ENCODE assay signal across 29 mouse cellular contexts in the genomic region with DNA sequence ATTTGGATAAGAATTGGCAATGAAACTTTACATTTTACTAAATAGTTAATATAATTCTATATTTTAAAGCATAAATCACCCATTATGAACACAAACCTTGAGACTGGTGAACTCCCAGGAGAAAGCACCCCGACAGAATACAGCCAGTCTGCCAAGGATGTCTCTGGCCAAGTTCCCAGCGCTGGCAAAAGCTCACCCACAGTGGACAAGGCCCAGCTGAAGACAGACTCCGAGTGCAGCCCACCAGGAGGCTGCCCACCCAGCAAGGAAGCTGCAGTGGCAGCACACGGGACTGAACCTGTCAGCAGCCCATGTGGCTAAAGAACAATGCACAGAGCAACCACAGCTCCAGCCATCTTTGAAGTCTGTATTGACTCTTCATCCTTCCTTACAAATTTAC. TPM values are rescaled to one million over a fixed set of nuclear protein-coding genes. Genes with fewer than 3 reads are reported as not detected.
DNase-seq lines count a peak whose midpoint lies in the region; ATAC-seq and TF ChIP-seq lines count a peak whose summit lies in the region.
"Had no signal": no experiment of that assay in that cellular context is flagged by ENCODE, and none has a peak within 500 bp of the region (broad histone marks: within the 10 kb centered on the region; RNA-seq: fewer than 3 reads in every experiment).

No protein-coding gene starts in this region.

- H3K4me3 ChIP-seq in forebrain, embryonic 15.5 days, result no peak overlapping the region
- no peak overlapping the region for H3K4me3 ChIP-seq in forebrain, embryonic 14.5 days (ENCODE audit: low read depth, low read length)
- H3K4me3 ChIP-seq in hindbrain, postnatal 0 days (ENCODE audit: low read length), result no peak overlapping the region
- no peak overlapping the region for H3K4me3 ChIP-seq in hindbrain, embryonic 12.5 days
- H3K4me3 ChIP-seq: embryonic facial prominence, embryonic 13.5 days; gastrocnemius, adult 2 months; heart, embryonic 13.5 days; limb, embryonic 13.5 days; lung, embryonic 15.5 days; midbrain, embryonic 10.5 days; myocyte; neural tube, embryonic 12.5 days; stomach, embryonic 15.5 days had no signal

- H3K4me1 ChIP-seq in forebrain, embryonic 15.5 days, result no peaks in the 10 kb centered on the region
- no peaks in the 10 kb centered on the region for H3K4me1 ChIP-seq in forebrain, embryonic 14.5 days (ENCODE audit: control insufficient read depth, insufficient read depth, low read length)
- H3K4me1 ChIP-seq in hindbrain, postnatal 0 days (ENCODE audit: insufficient read depth, low read length), result no peaks in the 10 kb centered on the region
- no peaks in the 10 kb centered on the region for H3K4me1 ChIP-seq in hindbrain, embryonic 12.5 days
- H3K4me1 ChIP-seq: embryonic facial prominence, embryonic 13.5 days; heart, embryonic 13.5 days; limb, embryonic 13.5 days; lung, embryonic 15.5 days; midbrain, embryonic 10.5 days; neural tube, embryonic 12.5 days; stomach, embryonic 15.5 days had no signal

- no peaks in the 10 kb centered on the region for H3K9me3 ChIP-seq in forebrain, embryonic 15.5 days
- no peaks in the 10 kb centered on the region for H3K9me3 ChIP-seq in forebrain, embryonic 14.5 days (replicated peaks; ENCODE audit: control insufficient read depth, low read length)
- no peaks in the 10 kb centered on the region for H3K9me3 ChIP-seq in hindbrain, postnatal 0 days (ENCODE audit: low read length)
- H3K9me3 ChIP-seq in hindbrain, embryonic 12.5 days (replicated peaks), result no peaks in the 10 kb centered on the region
- H3K9me3 ChIP-seq: embryonic facial prominence, embryonic 13.5 days; heart, embryonic 13.5 days; limb, embryonic 13.5 days; lung, embryonic 15.5 days; midbrain, embryonic 10.5 days; neural tube, embryonic 12.5 days; stomach, embryonic 15.5 days had no signal

- TF ChIP-seq CTCF in hindbrain, postnatal 0 days (IDR thresholded peaks at IDR 0.05; ENCODE audit: low read depth), result no peak

- no peak overlapping the region for H3K4me2 ChIP-seq in forebrain, embryonic 15.5 days (replicated peaks)
- H3K4me2 ChIP-seq in forebrain, embryonic 14.5 days (ENCODE audit: low read length), result no peak overlapping the region
- no peak overlapping the region for H3K4me2 ChIP-seq in hindbrain, postnatal 0 days (ENCODE audit: low read depth, low read length)
- no peak overlapping the region for H3K4me2 ChIP-seq in hindbrain, embryonic 12.5 days (replicated peaks)
- H3K4me2 ChIP-seq: embryonic facial prominence, embryonic 13.5 days; heart, embryonic 13.5 days; limb, embryonic 13.5 days; liver, embryonic 11.5 days; lung, embryonic 15.5 days; neural tube, embryonic 12.5 days; stomach, embryonic 15.5 days had no signal

- H3K27ac ChIP-seq in forebrain, embryonic 15.5 days (replicated peaks), result no peak overlapping the region
- no peak overlapping the region for H3K27ac ChIP-seq in forebrain, embryonic 14.5 days (ENCODE audit: low read depth, low read length)
- H3K27ac ChIP-seq in hindbrain, postnatal 0 days, result no peak overlapping the region
- no peak overlapping the region for H3K27ac ChIP-seq in hindbrain, embryonic 12.5 days
- H3K27ac ChIP-seq: embryonic facial prominence, embryonic 13.5 days; gastrocnemius, adult 2 months; heart, embryonic 13.5 days; limb, embryonic 13.5 days; lung, embryonic 15.5 days; midbrain, embryonic 10.5 days; neural tube, embryonic 12.5 days; stomach, embryonic 15.5 days had no signal

- no peaks in the 10 kb centered on the region for H3K27me3 ChIP-seq in forebrain, embryonic 15.5 days
- no peaks in the 10 kb centered on the region for H3K27me3 ChIP-seq in forebrain, embryonic 14.5 days (replicated peaks; ENCODE audit: control insufficient read depth, insufficient read depth, low read length)
- H3K27me3 ChIP-seq in hindbrain, postnatal 0 days (ENCODE audit: insufficient read depth, low read length), result no peaks in the 10 kb centered on the region
- no peaks in the 10 kb centered on the region for H3K27me3 ChIP-seq in hindbrain, embryonic 12.5 days
- H3K27me3 ChIP-seq: CH12.LX; embryonic facial prominence, embryonic 13.5 days; heart, embryonic 13.5 days; limb, embryonic 13.5 days; lung, embryonic 15.5 days; neural tube, embryonic 12.5 days; stomach, embryonic 15.5 days had no signal

- peaks cover 85% of the 10 kb centered on the region for H3K36me3 ChIP-seq in forebrain, embryonic 15.5 days
- H3K36me3 ChIP-seq in forebrain, embryonic 14.5 days (ENCODE audit: control insufficient read depth, insufficient read depth, low read length), result peaks cover 87% of the 10 kb centered on the region
- H3K36me3 ChIP-seq in hindbrain, postnatal 0 days (ENCODE audit: insufficient read depth, low read length), result peaks cover 32% of the 10 kb centered on the region
- peaks cover 85% of the 10 kb centered on the region for H3K36me3 ChIP-seq in hindbrain, embryonic 12.5 days

- no peak overlapping the region for H3K9ac ChIP-seq in forebrain, embryonic 15.5 days (replicated peaks)
- H3K9ac ChIP-seq in forebrain, embryonic 14.5 days (ENCODE audit: low read length), result no peak overlapping the region
- no peak overlapping the region for H3K9ac ChIP-seq in hindbrain, postnatal 0 days (replicated peaks; ENCODE audit: low read length)
- H3K9ac ChIP-seq in hindbrain, embryonic 12.5 days, result no peak overlapping the region
- H3K9ac ChIP-seq: embryonic facial prominence, embryonic 13.5 days; heart, embryonic 13.5 days; limb, embryonic 13.5 days; lung, embryonic 15.5 days; neural tube, embryonic 12.5 days; stomach, embryonic 15.5 days had no signal

- DNase-seq in adrenal gland, adult 2 months, result peak; percentile 11
- DNase-seq in adrenal gland, adult 18-20 months (ENCODE audit: low spot score in 2 of 2), result no peak
- DNase-seq in forebrain, embryonic 14.5 days (ENCODE audit: low spot score), result no peak
- peak; percentile 43 for DNase-seq in hindbrain, postnatal 0 days (ENCODE audit: low spot score)
- DNase-seq in right cerebral cortex, postnatal 4 days, result peak; percentile 30
- no peak for DNase-seq in right cerebral cortex, adult 18-20 months
- DNase-seq: gastrocnemius, adult 2 months; gastrocnemius, postnatal 36 days; heart, postnatal 10 days; kidney, adult 8-10 months; kidney, postnatal 10 days; layer of hippocampus, adult 9-11 months; right cerebral cortex, postnatal 14 days; thymus, adult 18-20 months; thymus, postnatal 25 days had no signal

- 0 out of 2 replicates have a peak, but pooled peaks have one; percentile 32 for ATAC-seq in forebrain, embryonic 15.5 days (replicated peaks)
- no peak for ATAC-seq in forebrain, embryonic 14.5 days
- ATAC-seq in hindbrain, postnatal 0 days, result peak; percentile 55; the same call in 1 of the 2 replicates
- no peak for ATAC-seq in hindbrain, embryonic 12.5 days (ENCODE audit: low FRiP score)
- ATAC-seq: intestine, embryonic 16.5 days; midbrain, embryonic 16.5 days had no signal

- 60% methylated on average over 4 of the region's 4 CpGs for WGBS in forebrain, embryonic 15.5 days
- WGBS in forebrain, embryonic 14.5 days, result 73% methylated on average over 4 of the region's 4 CpGs
- 43% methylated on average over 4 of the region's 4 CpGs for WGBS in hindbrain, postnatal 0 days
- 72% methylated on average over 4 of the region's 4 CpGs for WGBS in hindbrain, embryonic 12.5 days

RNA-seq across cellular contexts. Expression of gene Clcc1, which starts 22.9 kb away (rescaled TPM):
- total RNA-seq in adrenal gland, adult 2 months (2021), result 10 to 100 TPM; 27.7 to 41.0 TPM
- 10.4 and 13.9 TPM in 2 replicates for polyA plus RNA-seq in adrenal gland, adult 2 months (2012; rRNA removed)
- total RNA-seq in adrenal gland, adult 18-20 months (2021), result 10 to 100 TPM; 27.6 to 37.6 TPM
- polyA plus RNA-seq in forebrain, embryonic 15.5 days (2015; fragmentation: Nextera tagmentation; extraction: Ambion mirVana), result 49.6 and 56.9 TPM in 2 replicates
- polyA plus RNA-seq in forebrain, embryonic 14.5 days (2014; fragmentation: Nextera tagmentation; extraction: Ambion mirVana), result 51.4 and 56.6 TPM in 2 replicates
- 23.9 and 52.3 TPM in 2 replicates for total RNA-seq in hindbrain, postnatal 0 days (2014; rRNA removed)
- polyA plus RNA-seq in hindbrain, postnatal 0 days (2015; fragmentation: Nextera tagmentation; extraction: Ambion mirVana), result 58.2 and 62.2 TPM in 2 replicates
- 59.2 and 62.8 TPM in 2 replicates for polyA plus RNA-seq in hindbrain, embryonic 12.5 days (2016; fragmentation: Nextera tagmentation; extraction: Ambion mirVana)

RNA-seq across cellular contexts. Expression of gene Gpsm2, which starts 45.5 kb away (rescaled TPM):
- 1 to 10 TPM; 1.7 to 2.9 TPM for total RNA-seq in adrenal gland, adult 2 months (2021)
- 0.58 and 1.0 TPM in 2 replicates for polyA plus RNA-seq in adrenal gland, adult 2 months (2012; rRNA removed)
- total RNA-seq in adrenal gland, adult 18-20 months (2021), result 1 to 10 TPM; 1.1 to 2.8 TPM
- 38.6 and 43.3 TPM in 2 replicates for polyA plus RNA-seq in forebrain, embryonic 15.5 days (2015; fragmentation: Nextera tagmentation; extraction: Ambion mirVana)
- polyA plus RNA-seq in forebrain, embryonic 14.5 days (2014; fragmentation: Nextera tagmentation; extraction: Ambion mirVana), result 37.2 and 44.8 TPM in 2 replicates
- total RNA-seq in hindbrain, postnatal 0 days (2014; rRNA removed), result 12.9 and 13.5 TPM in 2 replicates
- 16.8 and 18.0 TPM in 2 replicates for polyA plus RNA-seq in hindbrain, postnatal 0 days (2015; fragmentation: Nextera tagmentation; extraction: Ambion mirVana)
- 66.5 and 68.0 TPM in 2 replicates for polyA plus RNA-seq in hindbrain, embryonic 12.5 days (2016; fragmentation: Nextera tagmentation; extraction: Ambion mirVana)

Comparison
In these comparisons a context has a peak if more than half of its experiments do, and no peak if none do; other contexts are left out.
1. DNase-seq: peak in adrenal gland, adult 2 months (single experiment), hindbrain, postnatal 0 days (single experiment) and right cerebral cortex, postnatal 4 days (single experiment); none in adrenal gland, adult 18-20 months (0 of 2), forebrain, embryonic 14.5 days (single experiment) and right cerebral cortex, adult 18-20 months (single experiment).
2. ATAC-seq: peak in forebrain, embryonic 15.5 days (single experiment) and hindbrain, postnatal 0 days (single experiment); none in forebrain, embryonic 14.5 days (single experiment) and hindbrain, embryonic 12.5 days (single experiment).